In the genomic region with DNA sequence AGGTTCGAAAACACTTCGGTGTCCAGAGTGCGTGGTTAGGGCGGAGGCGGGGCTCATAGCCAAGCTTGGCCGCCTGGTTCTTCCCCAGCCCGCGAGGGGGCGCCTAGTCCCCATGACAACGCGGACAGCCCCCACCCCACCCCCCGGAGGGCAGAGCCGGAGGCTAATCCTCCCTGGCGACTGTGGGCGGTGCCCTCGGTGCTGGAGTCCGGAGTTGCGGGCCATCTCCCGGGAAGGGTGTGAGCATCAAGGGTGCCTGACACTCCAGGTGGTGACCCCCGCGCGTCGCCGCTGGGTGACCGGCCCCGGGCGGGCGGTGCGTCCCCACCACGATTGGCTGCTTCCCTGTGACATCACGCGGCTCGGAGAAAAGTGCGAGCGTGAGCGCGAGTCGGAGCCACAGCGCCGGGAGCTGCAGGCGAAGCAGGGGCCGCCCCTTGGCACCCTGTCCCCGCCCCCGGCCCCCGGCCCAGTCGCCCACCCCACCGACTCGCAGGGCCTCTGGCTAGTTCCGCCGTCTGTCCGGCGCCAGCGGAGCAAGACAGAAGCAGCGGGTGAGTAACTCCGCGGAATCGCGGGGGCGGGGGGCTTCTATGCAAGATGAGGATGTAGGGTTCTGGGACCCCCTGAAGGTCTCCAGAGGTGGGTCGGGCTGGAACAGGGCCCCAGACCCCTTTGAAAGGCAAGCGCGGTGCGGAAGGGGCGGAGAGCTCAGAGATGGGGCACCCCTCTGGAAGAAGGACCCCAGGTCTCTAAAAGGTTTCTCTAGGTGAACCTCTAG, we compare ENCODE assay signal across 8 mouse cellular contexts. TPM values are rescaled to one million over a fixed set of nuclear protein-coding genes. Genes with fewer than 3 reads are reported as not detected.
A peak's percentile ranks its signal among the peaks of the same experiment; 100 is the strongest.
DNase-seq lines count a peak whose midpoint lies in the region; ATAC-seq and TF ChIP-seq lines count a peak whose summit lies in the region.

No protein-coding gene starts in this region.

- peak overlapping the region; percentile 90 for H3K4me2 ChIP-seq in forebrain, embryonic 13.5 days
- peak overlapping the region; percentile 88 for H3K4me2 ChIP-seq in hindbrain, postnatal 0 days (ENCODE audit: low read depth, low read length)

- peaks cover 21% of the 10 kb centered on the region for H3K36me3 ChIP-seq in forebrain, embryonic 13.5 days (ENCODE audit: poor library complexity, severe bottlenecking)
- H3K36me3 ChIP-seq in hindbrain, postnatal 0 days (ENCODE audit: insufficient read depth, low read length): peaks cover 16% of the 10 kb centered on the region
- H3K36me3 ChIP-seq in midbrain, embryonic 10.5 days: peaks cover 23% of the 10 kb centered on the region

- ATAC-seq in forebrain, embryonic 13.5 days: peak; percentile 79
- ATAC-seq in hindbrain, postnatal 0 days: peak; percentile 70

- no peak for TF ChIP-seq POLR2A in bone marrow, adult 2 months (IDR thresholded peaks at IDR 0.05; ENCODE audit: borderline replicate concordance, control insufficient read depth, low read depth, low read length)

- intact Hi-C loops in left cerebral cortex, postnatal 14 days (cut with DNase I): no loop called here

- H3K27me3 ChIP-seq in forebrain, embryonic 13.5 days: peaks cover 61% of the 10 kb centered on the region
- peaks cover 13% of the 10 kb centered on the region; the same call in 1 of the 2 replicates for H3K27me3 ChIP-seq in hindbrain, postnatal 0 days (ENCODE audit: insufficient read depth, low read length)
- H3K27me3 ChIP-seq in midbrain, embryonic 10.5 days (ENCODE audit: low read depth, poor library complexity, severe bottlenecking): peaks cover 73% of the 10 kb centered on the region

- TF ChIP-seq CTCF in bone marrow, adult 2 months (IDR thresholded peaks at IDR 0.05; ENCODE audit: control insufficient read depth, insufficient read depth, low read length): peak; percentile 46; the same call in 1 of the 2 replicates
- TF ChIP-seq CTCF in hindbrain, postnatal 0 days (IDR thresholded peaks at IDR 0.05; ENCODE audit: low read depth): peak; percentile 70

- no peaks in the 10 kb centered on the region for H3K9me3 ChIP-seq in forebrain, embryonic 13.5 days (replicated peaks)
- H3K9me3 ChIP-seq in hindbrain, postnatal 0 days (ENCODE audit: low read length): no peaks in the 10 kb centered on the region
- no peaks in the 10 kb centered on the region for H3K9me3 ChIP-seq in midbrain, embryonic 10.5 days (replicated peaks)

- H3K4me1 ChIP-seq in bone marrow, adult 2 months (ENCODE audit: control insufficient read depth, insufficient read depth, low read length): peaks cover 3% of the 10 kb centered on the region; the same call in 1 of the 2 replicates
- H3K4me1 ChIP-seq in forebrain, embryonic 13.5 days: peaks cover 29% of the 10 kb centered on the region
- peaks cover 5% of the 10 kb centered on the region; the same call in 1 of the 2 replicates for H3K4me1 ChIP-seq in hindbrain, postnatal 0 days (ENCODE audit: insufficient read depth, low read length)
- H3K4me1 ChIP-seq in midbrain, embryonic 10.5 days: peaks cover 38% of the 10 kb centered on the region

- WGBS in bone marrow, adult 2 months: 2% methylated on average over 64 of the region's 64 CpGs
- 1% methylated on average over 60 of the region's 64 CpGs for WGBS in forebrain, embryonic 13.5 days
- WGBS in hindbrain, postnatal 0 days: under 1% methylated on average over 59 of the region's 64 CpGs
- WGBS in midbrain, embryonic 10.5 days: under 1% methylated on average over 64 of the region's 64 CpGs

- peak; percentile 80 for DNase-seq in ES-CJ7 (ENCODE audit: low read depth, low spot score)
- peak; percentile 82 for DNase-seq in hindbrain, postnatal 0 days (ENCODE audit: low spot score)
- peak; percentile 82 to 84 for DNase-seq in left cerebral cortex, postnatal 14 days (ENCODE audit: low spot score in 2 of 2)
- peak; percentile 87 for DNase-seq in midbrain, embryonic 10.5 days (ENCODE audit: low spot score)
- peak; percentile 35 to 63 for DNase-seq in spleen, postnatal 10 days (ENCODE audit: low spot score in 2 of 2)
- DNase-seq in urinary bladder, adult 2 months (ENCODE audit: low spot score): no peak

- peak overlapping the region; percentile 63 for H3K9ac ChIP-seq in forebrain, embryonic 13.5 days
- peak overlapping the region; percentile 45 for H3K9ac ChIP-seq in hindbrain, postnatal 0 days (replicated peaks; ENCODE audit: low read length)

- peak overlapping the region; percentile 30 for H3K4me3 ChIP-seq in bone marrow, adult 2 months (replicated peaks; ENCODE audit: control insufficient read depth, low read depth, low read length)
- H3K4me3 ChIP-seq in forebrain, embryonic 13.5 days: peak overlapping the region; percentile 62
- peak overlapping the region; percentile 57 for H3K4me3 ChIP-seq in hindbrain, postnatal 0 days (ENCODE audit: low read length)
- peak overlapping the region; percentile 67 for H3K4me3 ChIP-seq in midbrain, embryonic 10.5 days

- H3K27ac ChIP-seq in bone marrow, adult 2 months (ENCODE audit: control insufficient read depth, insufficient read depth, low read depth, low read length, poor library complexity): no peak overlapping the region
- no peak overlapping the region for H3K27ac ChIP-seq in forebrain, embryonic 13.5 days
- no peak overlapping the region for H3K27ac ChIP-seq in hindbrain, postnatal 0 days
- H3K27ac ChIP-seq in midbrain, embryonic 10.5 days (replicated peaks): peak overlapping the region; percentile 58

RNA-seq across cellular contexts. Expression of a gene that starts 5.1 kb away (rescaled TPM):
- polyA plus RNA-seq in bone marrow, adult 2 months (2011; ENCODE audit: insufficient read depth, insufficient read length, low replicate concordance, missing spikeins): not detected in 2 replicates
- 0.83 and 0.88 TPM in 2 replicates for polyA plus RNA-seq in forebrain, embryonic 13.5 days (2015; fragmentation: Nextera tagmentation; extraction: Ambion mirVana)
- total RNA-seq in hindbrain, postnatal 0 days (2014; rRNA removed): 3.3 and 4.4 TPM in 2 replicates
- 0.75 and 0.93 TPM in 2 replicates for polyA plus RNA-seq in hindbrain, postnatal 0 days (2015; fragmentation: Nextera tagmentation; extraction: Ambion mirVana)
- total RNA-seq in left cerebral cortex, postnatal 14 days (2021): 10 to 100 TPM; 37.3 to 42.0 TPM
- polyA plus RNA-seq in midbrain, embryonic 10.5 days (2016; fragmentation: Nextera tagmentation; extraction: Ambion mirVana): 0.81 and 1.0 TPM in 2 replicates
- polyA plus RNA-seq in urinary bladder, adult 2 months (2012; rRNA removed): 0.06 and 0.11 TPM in 2 replicates

RNA-seq across cellular contexts. Expression of a gene that starts 10.1 kb away (rescaled TPM):
- polyA plus RNA-seq in bone marrow, adult 2 months (2011; ENCODE audit: insufficient read depth, insufficient read length, low replicate concordance, missing spikeins): 14.9 and 18.6 TPM in 2 replicates
- polyA plus RNA-seq in forebrain, embryonic 13.5 days (2015; fragmentation: Nextera tagmentation; extraction: Ambion mirVana): 609 and 621 TPM in 2 replicates
- total RNA-seq in hindbrain, postnatal 0 days (2014; rRNA removed): 54.9 and 78.4 TPM in 2 replicates
- 167 and 171 TPM in 2 replicates for polyA plus RNA-seq in hindbrain, postnatal 0 days (2015; fragmentation: Nextera tagmentation; extraction: Ambion mirVana)
- total RNA-seq in left cerebral cortex, postnatal 14 days (2021): 10 to 100 TPM; 24.9 to 26.3 TPM
- 1,290 and 1,659 TPM in 2 replicates for polyA plus RNA-seq in midbrain, embryonic 10.5 days (2016; fragmentation: Nextera tagmentation; extraction: Ambion mirVana)
- polyA plus RNA-seq in urinary bladder, adult 2 months (2012; rRNA removed): 34.7 and 37.5 TPM in 2 replicates

RNA-seq across cellular contexts. Expression of a gene that starts 23.5 kb away (rescaled TPM):
- polyA plus RNA-seq in bone marrow, adult 2 months (2011; ENCODE audit: insufficient read depth, insufficient read length, low replicate concordance, missing spikeins): not detected in 2 replicates
- 0.18 and 0.41 TPM in 2 replicates for polyA plus RNA-seq in forebrain, embryonic 13.5 days (2015; fragmentation: Nextera tagmentation; extraction: Ambion mirVana)
- total RNA-seq in hindbrain, postnatal 0 days (2014; rRNA removed): not detected in 2 replicates
- polyA plus RNA-seq in hindbrain, postnatal 0 days (2015; fragmentation: Nextera tagmentation; extraction: Ambion mirVana): 0.08 TPM in 1 of 2 replicates, not detected in the other
- not detected for total RNA-seq in left cerebral cortex, postnatal 14 days (2021)
- 0.12 and 0.19 TPM in 2 replicates for polyA plus RNA-seq in midbrain, embryonic 10.5 days (2016; fragmentation: Nextera tagmentation; extraction: Ambion mirVana)
- polyA plus RNA-seq in urinary bladder, adult 2 months (2012; rRNA removed): 0.03 TPM in 1 of 2 replicates, not detected in the other

RNA-seq across cellular contexts. Expression of a gene that starts 53.7 kb away (rescaled TPM):
- 82.4 and 229 TPM in 2 replicates for polyA plus RNA-seq in bone marrow, adult 2 months (2011; ENCODE audit: insufficient read depth, insufficient read length, low replicate concordance, missing spikeins)
- 18.5 and 23.1 TPM in 2 replicates for polyA plus RNA-seq in forebrain, embryonic 13.5 days (2015; fragmentation: Nextera tagmentation; extraction: Ambion mirVana)
- total RNA-seq in hindbrain, postnatal 0 days (2014; rRNA removed): 150 and 163 TPM in 2 replicates
- polyA plus RNA-seq in hindbrain, postnatal 0 days (2015; fragmentation: Nextera tagmentation; extraction: Ambion mirVana): 40.7 and 41.2 TPM in 2 replicates
- total RNA-seq in left cerebral cortex, postnatal 14 days (2021): 100 to 1,000 TPM; 342 to 377 TPM
- polyA plus RNA-seq in midbrain, embryonic 10.5 days (2016; fragmentation: Nextera tagmentation; extraction: Ambion mirVana): 28.3 and 35.0 TPM in 2 replicates
- polyA plus RNA-seq in urinary bladder, adult 2 months (2012; rRNA removed): 135 and 148 TPM in 2 replicates
